Mouse (Mus musculus): ENCODE data around the gene Cux2. TPM values are rescaled to one million over a fixed set of nuclear protein-coding genes. Genes with fewer than 3 reads are reported as not detected.

Gene Cux2
- polyA plus RNA-seq, 1 experiment from 2014 or later: 4.8 TPM

- H3K27me3 ChIP-seq (replicated peaks): peaks cover 8% of the 10 kb centered on the region; the same call in 1 of the 2 replicates
- no peak overlapping the region for H3K9ac ChIP-seq
- H3K4me3 ChIP-seq: no peak overlapping the region
- WGBS: 85% methylated on average over 13 of the region's 13 CpGs
- no peaks in the 10 kb centered on the region for H3K9me3 ChIP-seq
- no peak overlapping the region for H3K4me2 ChIP-seq
- no peak overlapping the region for H3K27ac ChIP-seq (replicated peaks)
- peaks cover 26% of the 10 kb centered on the region for H3K4me1 ChIP-seq
- no peak for ATAC-seq (ENCODE audit: extremely low read depth, insufficient number of reproducible peaks, low FRiP score, low TSS enrichment)
- H3K36me3 ChIP-seq: no peaks in the 10 kb centered on the region
Observed at GRCm38 (mm10) chr5:122081471-122081870, 31.6 kb upstream of the Cux2 start.

GRCm38 (mm10) chr5:122080930-122081329, 31.0 kb upstream of the Cux2 start:
- H3K27me3 ChIP-seq (replicated peaks): peaks cover 8% of the 10 kb centered on the region; the same call in 1 of the 2 replicates
- H3K27ac ChIP-seq (replicated peaks): 0 out of 2 replicates have a peak overlapping the region, but pooled peaks have one; percentile 16
- H3K9ac ChIP-seq: no peak overlapping the region
- H3K4me2 ChIP-seq: no peak overlapping the region
- H3K36me3 ChIP-seq: no peaks in the 10 kb centered on the region
- ATAC-seq (ENCODE audit: extremely low read depth, insufficient number of reproducible peaks, low FRiP score, low TSS enrichment): peak; percentile 15; the same call in 1 of the 2 replicates
- WGBS: 59% methylated on average over 11 of the region's 11 CpGs
- no peaks in the 10 kb centered on the region for H3K9me3 ChIP-seq
- peaks cover 20% of the 10 kb centered on the region for H3K4me1 ChIP-seq
- H3K4me3 ChIP-seq: no peak overlapping the region

- Histone ChIP-seq H3K36me3 (no peaks in the 10 kb centered on the region), H3K9ac (no peak overlapping the region), H3K4me3 (no peak overlapping the region), H3K27me3 (replicated peaks) (peaks cover 8% of the 10 kb centered on the region; the same call in 1 of the 2 replicates), H3K9me3 (no peaks in the 10 kb centered on the region), H3K27ac (replicated peaks) (no peak overlapping the region), H3K4me2 (no peak overlapping the region), H3K4me1 (peaks cover 9% of the 10 kb centered on the region)
- ATAC-seq (ENCODE audit: extremely low read depth, insufficient number of reproducible peaks, low FRiP score, low TSS enrichment): no peak
- 80% methylated on average over 7 of the region's 7 CpGs for WGBS
Observed at GRCm38 (mm10) chr5:122079796-122080195, 29.9 kb upstream of the Cux2 start.

GRCm38 (mm10) chr5:122077244-122077643, 27.3 kb upstream of the Cux2 start:
- no peak overlapping the region for H3K4me3 ChIP-seq
- H3K27ac ChIP-seq (replicated peaks): no peak overlapping the region
- H3K4me2 ChIP-seq: no peak overlapping the region
- H3K9ac ChIP-seq: no peak overlapping the region
- no peaks in the 10 kb centered on the region for H3K9me3 ChIP-seq
- H3K4me1 ChIP-seq: peaks cover 6% of the 10 kb centered on the region
- H3K36me3 ChIP-seq: no peaks in the 10 kb centered on the region
- WGBS: 71% methylated on average over 4 of the region's 4 CpGs
- peaks cover 8% of the 10 kb centered on the region; the same call in 1 of the 2 replicates for H3K27me3 ChIP-seq (replicated peaks)
- ATAC-seq (ENCODE audit: extremely low read depth, insufficient number of reproducible peaks, low FRiP score, low TSS enrichment): no peak

GRCm38 (mm10) chr5:122075736-122076135, 25.8 kb upstream of the Cux2 start:
- Histone ChIP-seq H3K9ac (no peak overlapping the region), H3K27ac (replicated peaks) (no peak overlapping the region), H3K27me3 (replicated peaks) (peaks cover 8% of the 10 kb centered on the region; the same call in 1 of the 2 replicates), H3K36me3 (no peaks in the 10 kb centered on the region), H3K9me3 (no peaks in the 10 kb centered on the region), H3K4me1 (peaks cover 16% of the 10 kb centered on the region), H3K4me2 (no peak overlapping the region), H3K4me3 (no peak overlapping the region)
- WGBS: 43% methylated on average over 3 of the region's 3 CpGs
- no peak for ATAC-seq (ENCODE audit: extremely low read depth, insufficient number of reproducible peaks, low FRiP score, low TSS enrichment)

GRCm38 (mm10) chr5:122071997-122072396, 22.1 kb upstream of the Cux2 start:
- H3K27ac ChIP-seq (replicated peaks): peak overlapping the region; percentile 91
- H3K9me3 ChIP-seq: no peaks in the 10 kb centered on the region
- no peaks in the 10 kb centered on the region for H3K36me3 ChIP-seq
- no peak overlapping the region for H3K4me3 ChIP-seq
- H3K9ac ChIP-seq: no peak overlapping the region
- 71% methylated on average over 4 of the region's 4 CpGs for WGBS
- ATAC-seq (ENCODE audit: extremely low read depth, insufficient number of reproducible peaks, low FRiP score, low TSS enrichment): no peak
- peaks cover 2% of the 10 kb centered on the region; the same call in 1 of the 2 replicates for H3K27me3 ChIP-seq (replicated peaks)
- peaks cover 33% of the 10 kb centered on the region for H3K4me1 ChIP-seq
- no peak overlapping the region for H3K4me2 ChIP-seq

- Histone ChIP-seq H3K27me3 (replicated peaks) (no peaks in the 10 kb centered on the region), H3K9ac (peak overlapping the region; percentile 68), H3K9me3 (peaks cover 1% of the 10 kb centered on the region; the same call in 1 of the 2 replicates), H3K4me3 (no peak overlapping the region), H3K4me2 (peak overlapping the region; percentile 32; the same call in 1 of the 2 replicates), H3K27ac (replicated peaks) (peak overlapping the region; percentile 91), H3K4me1 (peaks cover 33% of the 10 kb centered on the region), H3K36me3 (no peaks in the 10 kb centered on the region)
- 30% methylated on average over 16 of the region's 16 CpGs for WGBS
- ATAC-seq (ENCODE audit: extremely low read depth, insufficient number of reproducible peaks, low FRiP score, low TSS enrichment): peak; percentile 51; the same call in 1 of the 2 replicates
Observed at GRCm38 (mm10) chr5:122070963-122071800, 21.3 kb upstream of the Cux2 start.

- Histone ChIP-seq H3K27ac (replicated peaks) (no peak overlapping the region), H3K4me3 (no peak overlapping the region), H3K9ac (peak overlapping the region; percentile 33; the same call in 1 of the 2 replicates), H3K9me3 (peaks cover 4% of the 10 kb centered on the region; the same call in 1 of the 2 replicates), H3K4me2 (no peak overlapping the region), H3K27me3 (replicated peaks) (no peaks in the 10 kb centered on the region), H3K36me3 (no peaks in the 10 kb centered on the region), H3K4me1 (peaks cover 42% of the 10 kb centered on the region)
- no peak for ATAC-seq (ENCODE audit: extremely low read depth, insufficient number of reproducible peaks, low FRiP score, low TSS enrichment)
- WGBS: 63% methylated on average over 13 of the region's 13 CpGs
Observed at GRCm38 (mm10) chr5:122068563-122068962, 18.7 kb upstream of the Cux2 start.

- no peak overlapping the region for H3K4me3 ChIP-seq
- H3K36me3 ChIP-seq: no peaks in the 10 kb centered on the region
- H3K4me1 ChIP-seq: peaks cover 51% of the 10 kb centered on the region
- H3K27ac ChIP-seq (replicated peaks): peak overlapping the region; percentile 79
- peaks cover 4% of the 10 kb centered on the region; the same call in 1 of the 2 replicates for H3K9me3 ChIP-seq
- H3K27me3 ChIP-seq (replicated peaks): no peaks in the 10 kb centered on the region
- 63% methylated on average over 25 of the region's 25 CpGs for WGBS
- H3K9ac ChIP-seq: 0 out of 2 replicates have a peak overlapping the region, but pooled peaks have one; percentile 56
- no peak for ATAC-seq (ENCODE audit: extremely low read depth, insufficient number of reproducible peaks, low FRiP score, low TSS enrichment)
- H3K4me2 ChIP-seq: 0 out of 2 replicates have a peak overlapping the region, but pooled peaks have one; percentile 59
Observed at GRCm38 (mm10) chr5:122063204-122063933, 13.5 kb upstream of the Cux2 start.

GRCm38 (mm10) chr5:122062479-122062878, 12.6 kb upstream of the Cux2 start:
- peaks cover 50% of the 10 kb centered on the region for H3K4me1 ChIP-seq
- H3K27ac ChIP-seq (replicated peaks): peak overlapping the region; percentile 79

GRCm38 (mm10) chr5:122060767-122061333, 10.9 kb upstream of the Cux2 start:
- H3K4me1 ChIP-seq: peaks cover 50% of the 10 kb centered on the region
- H3K36me3 ChIP-seq: no peaks in the 10 kb centered on the region
- no peak for ATAC-seq (ENCODE audit: extremely low read depth, insufficient number of reproducible peaks, low FRiP score, low TSS enrichment)
- no peak overlapping the region for H3K4me3 ChIP-seq
- WGBS: 22% methylated on average over 10 of the region's 12 CpGs
- H3K9me3 ChIP-seq: peaks cover 5% of the 10 kb centered on the region
- H3K9ac ChIP-seq: no peak overlapping the region
- H3K27me3 ChIP-seq (replicated peaks): no peaks in the 10 kb centered on the region
- peak overlapping the region; percentile 56 for H3K27ac ChIP-seq (replicated peaks)
- H3K4me2 ChIP-seq: peak overlapping the region; percentile 32

More at GRCm38 (mm10) chr5:122062479-122062878, 12.6 kb upstream of the Cux2 start:
- peak overlapping the region; percentile 13 for H3K4me3 ChIP-seq
- no peaks in the 10 kb centered on the region for H3K36me3 ChIP-seq
- H3K9me3 ChIP-seq: peaks cover 6% of the 10 kb centered on the region
- H3K27me3 ChIP-seq (replicated peaks): no peaks in the 10 kb centered on the region
- 11% methylated on average over 11 of the region's 12 CpGs for WGBS
- ATAC-seq (ENCODE audit: extremely low read depth, insufficient number of reproducible peaks, low FRiP score, low TSS enrichment): no peak
- H3K9ac ChIP-seq: peak overlapping the region; percentile 56
- peak overlapping the region; percentile 59 for H3K4me2 ChIP-seq

All from heart, embryonic 13.5 days (tissue).